Mouse (Mus musculus) forebrain, embryonic 16.5 days (tissue): ENCODE data around the gene Zfp853. TPM values are rescaled to one million over a fixed set of nuclear protein-coding genes. Genes with fewer than 3 reads are reported as not detected.
A peak's percentile ranks its signal among the peaks of the same experiment; 100 is the strongest.

ENCODE experiments used
- ATAC-seq: fragments of 200-750 bp; cut with Nextera tagmentation; 2 replicates; pipeline ENCODE4 v1.8.0; 2017; ENCODE audit warnings: mild to moderate bottlenecking, moderate library complexity
- H3K27ac ChIP-seq: fragments of 300-500 bp; sonication (generic); 2 replicates; pipeline ENCODE4 v1.5.1; 2014; ENCODE audit warnings: low read length, control low read depth
- H3K27me3 ChIP-seq: fragments of 300-500 bp; sonication (generic); replicated peaks from 2 replicates; pipeline ENCODE4 v1.6.1; 2014; ENCODE audit warnings: low read length; ENCODE audit not compliant: control insufficient read depth, insufficient read depth
- H3K36me3 ChIP-seq: fragments of 300-500 bp; sonication (generic); 2 replicates; pipeline ENCODE4 v1.6.1; 2014; ENCODE audit not compliant: control insufficient read depth, insufficient read depth
- H3K4me1 ChIP-seq: fragments of 300-500 bp; sonication (generic); replicated peaks from 2 replicates; pipeline ENCODE4 v1.6.1; 2014; ENCODE audit warnings: low read length; ENCODE audit not compliant: control insufficient read depth, insufficient read depth
- H3K4me2 ChIP-seq: fragments of 300-500 bp; sonication (generic); 2 replicates; pipeline ENCODE4 v1.6.1; 2014; ENCODE audit warnings: mild to moderate bottlenecking, low read length, control low read depth
- H3K4me3 ChIP-seq: fragments of 300-500 bp; sonication (generic); replicated peaks from 2 replicates; pipeline ENCODE4 v1.5.1; 2014; ENCODE audit warnings: mild to moderate bottlenecking, low read length, control low read depth
- H3K9ac ChIP-seq: fragments of 300-500 bp; sonication (generic); replicated peaks from 2 replicates; pipeline ENCODE4 v1.6.1; 2014; ENCODE audit warnings: low read depth, low read length, control low read depth
- H3K9me3 ChIP-seq: fragments of 300-500 bp; sonication (generic); 2 replicates; pipeline ENCODE4 v1.6.1; 2016; ENCODE audit warnings: low read length; ENCODE audit not compliant: control insufficient read depth
- WGBS: fragments of 180-500 bp; shearing (Covaris S2); extraction: QIAGEN DNeasy Blood & Tissue Kit; methylation state at CpG from one replicate; pipeline ENCODE4 v1.1.7; 2014; 5-methylcytosine and 5-hydroxymethylcytosine counted together
- polyA plus RNA-seq: library from polyadenylated mRNA; unstranded; fragments of >200 nt; fragmentation: Nextera tagmentation; extraction: Ambion mirVana; gene quantifications from 2 replicates; pipeline ENCODE4 v1.2.1, GENCODE M21; 2015

The Zfp853 gene
- polyA plus RNA-seq, 1 experiment from 2014 or later = 0.13 TPM

- no peaks in the 10 kb centered on the region for H3K36me3 ChIP-seq
- no peaks in the 10 kb centered on the region for H3K4me1 ChIP-seq
- no peak overlapping the region for H3K4me2 ChIP-seq
- no peak overlapping the region for H3K27ac ChIP-seq
- no peak overlapping the region for H3K9ac ChIP-seq
- H3K4me3 ChIP-seq = no peak overlapping the region
- WGBS = 41% methylated on average over 10 of the region's 10 CpGs
- H3K9me3 ChIP-seq = no peaks in the 10 kb centered on the region
- ATAC-seq = no peak
- no peaks in the 10 kb centered on the region for H3K27me3 ChIP-seq
Observed at GRCm38 (mm10) chr5:143279247-143279646, 14.2 kb downstream of the Zfp853 start.

- no peak overlapping the region for H3K4me3 ChIP-seq
- ATAC-seq = no peak
- H3K27me3 ChIP-seq = no peaks in the 10 kb centered on the region
- no peak overlapping the region for H3K27ac ChIP-seq
- H3K4me2 ChIP-seq = no peak overlapping the region
- H3K9ac ChIP-seq = no peak overlapping the region
- WGBS = 44% methylated on average over 5 of the region's 5 CpGs
- no peaks in the 10 kb centered on the region for H3K36me3 ChIP-seq
- H3K4me1 ChIP-seq = peaks cover 7% of the 10 kb centered on the region
- H3K9me3 ChIP-seq = no peaks in the 10 kb centered on the region
Observed at GRCm38 (mm10) chr5:143275761-143276160, 17.7 kb downstream of the Zfp853 start.

- Histone ChIP-seq H3K27me3 (no peaks in the 10 kb centered on the region), H3K36me3 (no peaks in the 10 kb centered on the region), H3K9me3 (no peaks in the 10 kb centered on the region), H3K4me3 (no peak overlapping the region), H3K4me2 (no peak overlapping the region), H3K4me1 (peaks cover 25% of the 10 kb centered on the region), H3K9ac (no peak overlapping the region), H3K27ac (no peak overlapping the region)
- ATAC-seq = no peak
- WGBS = 84% methylated on average over 16 of the region's 16 CpGs
Observed at GRCm38 (mm10) chr5:143272540-143273330, 20.7 kb downstream of the Zfp853 start.

- Histone ChIP-seq H3K4me1 (peaks cover 28% of the 10 kb centered on the region), H3K27ac (no peak overlapping the region), H3K4me3 (no peak overlapping the region), H3K9me3 (no peaks in the 10 kb centered on the region), H3K36me3 (no peaks in the 10 kb centered on the region), H3K4me2 (no peak overlapping the region), H3K9ac (no peak overlapping the region), H3K27me3 (no peaks in the 10 kb centered on the region)
- no peak for ATAC-seq
- 82% methylated on average over 3 of the region's 3 CpGs for WGBS
Observed at GRCm38 (mm10) chr5:143272108-143272507, 21.3 kb downstream of the Zfp853 start.

GRCm38 (mm10) chr5:143271642-143272041 lies 21.8 kb downstream of the Zfp853 start:
- Histone ChIP-seq H3K27ac (no peak overlapping the region), H3K9ac (no peak overlapping the region), H3K36me3 (no peaks in the 10 kb centered on the region), H3K27me3 (no peaks in the 10 kb centered on the region), H3K4me1 (peaks cover 30% of the 10 kb centered on the region), H3K9me3 (no peaks in the 10 kb centered on the region), H3K4me3 (no peak overlapping the region), H3K4me2 (no peak overlapping the region)
- WGBS = 86% methylated on average over 6 of the region's 6 CpGs
- no peak for ATAC-seq

- peak overlapping the region; percentile 84 for H3K4me2 ChIP-seq
- H3K4me1 ChIP-seq = peaks cover 30% of the 10 kb centered on the region
- ATAC-seq = no peak; the same call in 1 of the 2 replicates
- peak overlapping the region; percentile 44; the same call in 1 of the 2 replicates for H3K27ac ChIP-seq
- no peaks in the 10 kb centered on the region for H3K27me3 ChIP-seq
- no peaks in the 10 kb centered on the region for H3K9me3 ChIP-seq
- peak overlapping the region; percentile 98 for H3K9ac ChIP-seq
- 3% methylated on average over 12 of the region's 12 CpGs for WGBS
- H3K4me3 ChIP-seq = peak overlapping the region; percentile 89
- H3K36me3 ChIP-seq = no peaks in the 10 kb centered on the region
Observed at GRCm38 (mm10) chr5:143270151-143270519, 23.3 kb downstream of the Zfp853 start.

GRCm38 (mm10) chr5:143269363-143270150 lies 23.9 kb downstream of the Zfp853 start, which contains the start of gene Zfp316:
Gene Zfp316, minus strand, starts transcription at chr5:143270022.
- Histone ChIP-seq H3K4me1 (peaks cover 30% of the 10 kb centered on the region), H3K36me3 (no peaks in the 10 kb centered on the region), H3K9ac (peak within 1 kb of the TSS; percentile 98), H3K27me3 (no peaks in the 10 kb centered on the region), H3K9me3 (no peaks in the 10 kb centered on the region), H3K27ac (peak within 1 kb of the TSS; percentile 77), H3K4me2 (peak within 1 kb of the TSS; percentile 84), H3K4me3 (peak within 1 kb of the TSS; percentile 89)
- WGBS = under 1% methylated on average over 61 of the region's 79 CpGs
- ATAC-seq = peak; percentile 87

- WGBS = 22% methylated on average over 8 of the region's 8 CpGs
Observed at GRCm38 (mm10) chr5:143268985-143269362, 24.4 kb downstream of the Zfp853 start.

GRCm38 (mm10) chr5:143266794-143267193 lies 26.6 kb downstream of the Zfp853 start:
- no peaks in the 10 kb centered on the region for H3K27me3 ChIP-seq
- H3K4me3 ChIP-seq = no peak overlapping the region
- no peak overlapping the region for H3K4me2 ChIP-seq
- H3K9me3 ChIP-seq = no peaks in the 10 kb centered on the region
- H3K27ac ChIP-seq = no peak overlapping the region
- 85% methylated on average over 6 of the region's 6 CpGs for WGBS
- H3K9ac ChIP-seq = no peak overlapping the region
- H3K36me3 ChIP-seq = peaks cover 19% of the 10 kb centered on the region
- ATAC-seq = no peak
- H3K4me1 ChIP-seq = peaks cover 30% of the 10 kb centered on the region

More at GRCm38 (mm10) chr5:143268985-143269362, 24.4 kb downstream of the Zfp853 start:
- peak overlapping the region; percentile 89 for H3K4me3 ChIP-seq
- no peaks in the 10 kb centered on the region for H3K27me3 ChIP-seq
- H3K4me1 ChIP-seq = peaks cover 30% of the 10 kb centered on the region
- H3K9ac ChIP-seq = peak overlapping the region; percentile 98
- H3K4me2 ChIP-seq = peak overlapping the region; percentile 84
- peaks cover 2% of the 10 kb centered on the region; the same call in 1 of the 2 replicates for H3K36me3 ChIP-seq
- ATAC-seq = no peak; the same call in 1 of the 2 replicates
- H3K27ac ChIP-seq = peak overlapping the region; percentile 77
- no peaks in the 10 kb centered on the region for H3K9me3 ChIP-seq
